Mouse (Mus musculus): ENCODE measurements around the gene Erp29.

GRCm38 (mm10) chr5:121455510-121456265 lies 3.4 kb upstream of the Erp29 start:
- TF ChIP-seq CTCF (IDR thresholded peaks at IDR 0.05; ENCODE audit: low read depth, low read length) (no peak), POLR2A (IDR thresholded peaks at IDR 0.05; ENCODE audit: borderline replicate concordance, low read depth, low read length) (no peak)

All from bone marrow macrophage, adult 2 months (primary cell).